Mouse (Mus musculus) G1E (cell line): Measurements from ENCODE around the gene Mtrf1.
"Not testable (repeated sequence)": the region's sequence is repeated elsewhere in the genome, so short reads cannot be mapped to it uniquely, and the experiment has no call there.

Experiments used
- CTCF ChIP-seq: IDR thresholded peaks from 2 replicates; pipeline ENCODE4 v1.5.1; 2012; ENCODE audit warnings: low read depth, low read length, inconsistent platforms, mixed read lengths
- GATA1 ChIP-seq: IDR thresholded peaks from 2 replicates; pipeline ENCODE4 v1.6.1; 2012; ENCODE audit warnings: borderline replicate concordance, low read length, inconsistent platforms, mixed read lengths
- POLR2AphosphoS5 ChIP-seq: IDR thresholded peaks from 2 replicates; pipeline ENCODE4 v1.6.1; 2012; ENCODE audit warnings: low read depth, low read length, inconsistent platforms; ENCODE audit not compliant: insufficient replicate concordance
- TAL1 ChIP-seq: conservative IDR thresholded peaks from 2 replicates; pipeline ENCODE4 v1.6.1; 2012; ENCODE audit warnings: low read depth, low read length, inconsistent platforms, mixed read lengths

DNA sequence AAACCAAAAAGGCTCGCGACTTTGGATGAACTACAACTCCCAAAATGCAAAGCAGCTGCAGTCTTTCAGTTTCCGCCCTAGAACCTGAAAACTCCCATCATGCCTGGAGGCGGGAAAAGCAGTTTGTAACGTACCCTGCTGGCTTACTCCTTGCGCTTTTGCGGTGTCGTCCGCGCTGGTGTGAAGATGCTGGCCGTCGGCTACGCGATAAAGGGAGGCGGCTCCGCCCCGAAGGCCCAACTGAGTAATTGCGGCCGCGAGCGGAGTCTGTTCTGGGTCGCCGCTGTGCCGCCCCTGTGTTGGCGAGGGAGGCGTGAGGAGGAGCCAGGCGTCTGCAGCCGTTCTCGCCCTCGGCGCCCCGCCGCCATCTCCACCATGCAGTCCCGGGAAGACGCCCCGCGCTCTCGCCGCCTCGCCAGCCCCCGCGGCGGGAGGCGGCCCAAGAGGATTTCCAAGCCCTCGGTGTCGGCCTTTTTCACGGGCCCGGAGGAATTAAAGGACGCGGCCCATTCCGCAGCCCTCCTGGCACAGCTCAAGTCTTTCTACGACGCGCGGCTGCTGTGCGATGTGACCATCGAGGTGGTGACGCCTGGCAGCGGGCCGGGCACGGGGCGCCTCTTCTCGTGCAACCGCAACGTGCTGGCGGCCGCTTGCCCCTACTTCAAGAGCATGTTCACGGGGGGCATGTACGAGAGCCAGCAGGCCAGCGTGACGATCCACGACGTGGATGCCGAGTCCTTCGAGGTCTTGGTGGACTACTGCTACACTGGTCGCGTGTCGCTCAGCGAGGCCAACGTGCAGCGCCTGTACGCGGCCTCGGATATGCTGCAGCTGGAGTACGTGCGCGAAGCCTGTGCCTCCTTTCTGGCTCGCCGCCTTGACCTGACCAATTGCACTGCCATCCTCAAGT is 54.4 kb downstream of the Mtrf1 start, which contains the start of gene Kbtbd6:
- not testable (repeated sequence) for TF ChIP-seq TAL1, CTCF, POLR2AphosphoS5, GATA1
